In genomic region chr14:30761211-30761610, GRCm38 (mm10) we compare ENCODE assay signal across 22 mouse cellular contexts. TPM values are rescaled to one million over a fixed set of nuclear protein-coding genes. Genes with fewer than 3 reads are reported as not detected.
DNase-seq lines count a peak whose midpoint lies in the region; TF ChIP-seq lines count a peak whose summit lies in the region.
"Had no signal": no experiment of that assay in that cellular context is flagged by ENCODE, and none has a peak within 500 bp of the region (broad histone marks: within the 10 kb centered on the region; RNA-seq: fewer than 3 reads in every experiment).

No protein-coding gene starts in this region.

- H3K27ac ChIP-seq in MEL (ENCODE audit: control insufficient read depth, low read depth, low read length), result peak overlapping the region; percentile 44; the same call in 1 of the 2 replicates
- H3K27ac ChIP-seq in macrophage, result peak overlapping the region; percentile 65
- H3K27ac ChIP-seq: embryonic facial prominence, embryonic 15.5 days; gastrocnemius, adult 2 months; heart, embryonic 13.5 days; hindbrain, embryonic 12.5 days; limb, embryonic 15.5 days; liver, embryonic 15.5 days; midbrain, embryonic 12.5 days; stomach, postnatal 0 days had no signal

- H3K4me3 ChIP-seq in MEL (ENCODE audit: control insufficient read depth in 1 of 2, insufficient read depth in 1 of 2, low read depth in 2 of 2, low read length in 2 of 2) (no peak overlapping the region), macrophage (ENCODE audit: inconsistent target) (no peak overlapping the region)
- H3K4me3 ChIP-seq: embryonic facial prominence, embryonic 15.5 days; gastrocnemius, adult 2 months; heart, embryonic 13.5 days; hindbrain, embryonic 12.5 days; limb, embryonic 15.5 days; liver, embryonic 15.5 days; midbrain, embryonic 12.5 days had no signal

- 83% methylated on average over 1 of the region's 1 CpGs for WGBS in macrophage (ENCODE audit: missing documents)

- intact Hi-C loops in left cerebral cortex, postnatal 10 days (cut with DNase I), result no loop called here

- no peak for TF ChIP-seq CTCF in MEL (IDR thresholded peaks at IDR 0.05 in 2 of 3, conservative IDR thresholded peaks at IDR 0.05 in 1 of 3; ENCODE audit: control insufficient read depth in 1 of 3, insufficient read depth in 1 of 3, low read depth in 2 of 3, low read length in 3 of 3, poor library complexity in 1 of 3, severe bottlenecking in 1 of 3)

- TF ChIP-seq EP300 in MEL (IDR thresholded peaks at IDR 0.05; ENCODE audit: low read depth in 1 of 2, low read length in 2 of 2), result peak; percentile 33 to 68; a peak in 3 of 4 replicates

- peak; percentile 39 to 55 for DNase-seq in spleen, postnatal 36 days (ENCODE audit: low spot score in 2 of 2)
- no peak for DNase-seq in spleen, adult 18-20 months
- DNase-seq in MEL (ENCODE audit: low read depth, low spot score), result peak; percentile 83
- DNase-seq in splenic B cell, adult 2 months (ENCODE audit: low read depth, low spot score), result peak; percentile 54
- DNase-seq in layer of hippocampus, postnatal 14 days (ENCODE audit: low spot score in 2 of 2), result no peak
- no peak for DNase-seq in left cerebral cortex, postnatal 10 days (ENCODE audit: extremely low spot score in 1 of 2, low spot score in 2 of 2)
- DNase-seq: adrenal gland, postnatal 10 days; cerebellum, adult 8-10 months; gastrocnemius, adult 2 months; heart, postnatal 14 days; kidney, postnatal 4 days; left cerebral cortex, postnatal 4 days; lung, postnatal 14 days; thymus, adult 2 months had no signal

- no peaks in the 10 kb centered on the region for H3K9me3 ChIP-seq in MEL (replicated peaks; ENCODE audit: insufficient read depth, low read length)
- H3K9me3 ChIP-seq: embryonic facial prominence, embryonic 15.5 days; heart, embryonic 13.5 days; hindbrain, embryonic 12.5 days; limb, embryonic 15.5 days; liver, embryonic 15.5 days; midbrain, embryonic 12.5 days had no signal

- peaks cover 16% of the 10 kb centered on the region for H3K79me2 ChIP-seq in MEL (ENCODE audit: control insufficient read depth, insufficient read depth, low read length, poor library complexity)
- H3K79me2 ChIP-seq in macrophage (ENCODE audit: inconsistent target), result peaks cover 92% of the 10 kb centered on the region

- H3K27me3 ChIP-seq in MEL (ENCODE audit: control insufficient read depth in 1 of 2, insufficient read depth in 2 of 2, low read length in 2 of 2), result no peaks in the 10 kb centered on the region
- H3K27me3 ChIP-seq in splenic B cell, adult 2 months (ENCODE audit: control insufficient read depth, insufficient read depth, low read length, poor library complexity, severe bottlenecking), result no peaks in the 10 kb centered on the region
- H3K27me3 ChIP-seq: embryonic facial prominence, embryonic 15.5 days; heart, embryonic 13.5 days; hindbrain, embryonic 12.5 days; limb, embryonic 15.5 days; liver, embryonic 15.5 days; midbrain, embryonic 12.5 days had no signal

- peaks cover 24 to 28% of the 10 kb centered on the region in 2 experiments for H3K4me1 ChIP-seq in MEL (ENCODE audit: control insufficient read depth in 1 of 2, insufficient read depth in 2 of 2, low read length in 2 of 2)
- H3K4me1 ChIP-seq: embryonic facial prominence, embryonic 15.5 days; heart, embryonic 13.5 days; hindbrain, embryonic 12.5 days; limb, embryonic 15.5 days; midbrain, embryonic 12.5 days had no signal

- no peak for TF ChIP-seq RAD21 in MEL (IDR thresholded peaks at IDR 0.05; ENCODE audit: low read depth, low read length)

- no peak overlapping the region for H3K9ac ChIP-seq in MEL (ENCODE audit: control insufficient read depth, low read depth, low read length, poor library complexity, severe bottlenecking)
- H3K9ac ChIP-seq: embryonic facial prominence, embryonic 15.5 days; heart, embryonic 13.5 days; hindbrain, embryonic 12.5 days; limb, embryonic 15.5 days; liver, embryonic 15.5 days; midbrain, embryonic 12.5 days had no signal

- no peak for TF ChIP-seq POLR2A in MEL (IDR thresholded peaks at IDR 0.05; ENCODE audit: control insufficient read depth in 1 of 2, insufficient read depth in 1 of 2, low read depth in 1 of 2, low read length in 2 of 2, poor library complexity in 1 of 2)

- H3K36me3 ChIP-seq in MEL (ENCODE audit: control insufficient read depth in 1 of 2, insufficient read depth in 2 of 2, low read length in 2 of 2) (peaks cover 4 to 31% of the 10 kb centered on the region in 2 experiments), macrophage (ENCODE audit: inconsistent target) (no peaks in the 10 kb centered on the region)
- no peaks in the 10 kb centered on the region for H3K36me3 ChIP-seq in splenic B cell, adult 2 months (ENCODE audit: control insufficient read depth, insufficient read depth, low read length, poor library complexity, severe bottlenecking)
- H3K36me3 ChIP-seq: embryonic facial prominence, embryonic 15.5 days; heart, embryonic 13.5 days; hindbrain, embryonic 12.5 days; limb, embryonic 15.5 days had no signal

TF ChIP-seq in MEL, 35 proteins besides CTCF, POLR2A, EP300 and RAD21:
- TF ChIP-seq SIN3A (IDR thresholded peaks at IDR 0.05; ENCODE audit: low read length), result peak; percentile 43; the same call in 1 of the 2 replicates
- TF ChIP-seq MXI1 (IDR thresholded peaks at IDR 0.05; ENCODE audit: low read depth, low read length), result 0 out of 2 replicates have a peak, but pooled peaks have one; percentile 18
- TF ChIP-seq MAX (IDR thresholded peaks at IDR 0.05; ENCODE audit: low read length), result 0 out of 2 replicates have a peak, but pooled peaks have one; percentile 20
- TF ChIP-seq CHD1 (IDR thresholded peaks at IDR 0.05; ENCODE audit: low read depth, low read length), result no peak
- no peak for TF ChIP-seq NRF1 (IDR thresholded peaks at IDR 0.05; ENCODE audit: insufficient read depth, low read depth, low read length, poor library complexity, severe bottlenecking)
- TF ChIP-seq HCFC1 (IDR thresholded peaks at IDR 0.05; ENCODE audit: low read depth, low read length), result 0 out of 2 replicates have a peak, but pooled peaks have one; percentile 15
- TF ChIP-seq ELF1 (IDR thresholded peaks at IDR 0.05; ENCODE audit: low read depth, low read length), result peak; percentile 74
- TF ChIP-seq ETS1 (IDR thresholded peaks at IDR 0.05; ENCODE audit: low read depth, low read length), result peak; percentile 77
TF ChIP-seq in MEL: peak in this region for 6.

RNA-seq across cellular contexts. Expression of gene Sfmbt1, which starts 46.6 kb away (rescaled TPM):
- total RNA-seq in MEL (2012; rRNA removed), result 9.4 and 12.4 TPM in 2 replicates
- 10 to 100 TPM; 13.7 to 33.0 TPM for polyA plus RNA-seq in MEL (2012; ENCODE audit: insufficient read depth in 1 of 2, insufficient read length in 2 of 2, low read depth in 1 of 2, low replicate concordance in 2 of 2, missing spikeins in 1 of 2)
- 100 to 1,000 TPM in 13 of 26 experiments, 10 to 100 TPM in 13; 41.0 to 164 (median 95.3) TPM for total RNA-seq in macrophage (2018; cell fraction: chromatin; rRNA removed)
- total RNA-seq in macrophage (2018; cell fraction: cytosol; rRNA removed), result 10 to 100 TPM; 25.5 to 51.3 (median 38.7) TPM
- total RNA-seq in macrophage (2018; cell fraction: nucleus; rRNA removed), result 100 to 1,000 TPM in 1 of 26 experiments, 10 to 100 TPM in 25; 39.0 to 102 (median 62.2) TPM
- 21.6 to 32.5 TPM (median 29.4 TPM) in 3 replicates for polyA plus RNA-seq in macrophage (2018)
- 10 to 100 TPM; 25.4 to 27.8 TPM for total RNA-seq in layer of hippocampus, postnatal 14 days (2021)
- 10 to 100 TPM; 26.7 TPM for total RNA-seq in left cerebral cortex, postnatal 10 days (2021)

Comparison
In these comparisons a context has a peak if more than half of its experiments do, and no peak if none do; other contexts are left out.
1. DNase-seq: peak in spleen, postnatal 36 days (2 of 2), MEL (single experiment) and splenic B cell, adult 2 months (single experiment); none in spleen, adult 18-20 months (0 of 2), layer of hippocampus, postnatal 14 days (0 of 2) and left cerebral cortex, postnatal 10 days (0 of 2).